Mouse (Mus musculus) right cerebral cortex, postnatal 10 days (tissue): ENCODE results near the gene Adcy1.

ENCODE experiments used
- DNase-seq, 2 experiments: peaks; one replicate each; pipeline ENCODE4 v3.0.0; 2021; ENCODE audit warnings: low spot score in 2 of 2

The Adcy1 gene

GRCm38 (mm10) chr11:7184420-7184819 is 121.1 kb downstream of the Adcy1 start:
- DNase-seq: no peak

- DNase-seq: no peak
These were observed 124.2 kb downstream of the Adcy1 start for GRCm38 (mm10) chr11:7187472-7187871.

GRCm38 (mm10) chr11:7188469-7188868 is 125.2 kb downstream of the Adcy1 start, which contains the start of gene Gm11985:
Gene Gm11985 (minus strand): TSS chr11:7188569.
- no peak for DNase-seq

- DNase-seq: no peak
These were observed 129.4 kb downstream of the Adcy1 start for GRCm38 (mm10) chr11:7192710-7193109.

- DNase-seq: no peak
These were observed 129.8 kb downstream of the Adcy1 start for GRCm38 (mm10) chr11:7193134-7193533.

GRCm38 (mm10) chr11:7194432-7195311 is 131.4 kb downstream of the Adcy1 start:
- no peak for DNase-seq

- no peak for DNase-seq
These were observed 132.0 kb downstream of the Adcy1 start for GRCm38 (mm10) chr11:7195312-7195685.

- no peak for DNase-seq
These were observed 134.2 kb downstream of the Adcy1 start, which contains the start of gene Igfbp1 for GRCm38 (mm10) chr11:7197491-7197941. Gene Igfbp1 (plus strand): TSS chr11:7197782.

GRCm38 (mm10) chr11:7198006-7198405 is 134.7 kb downstream of the Adcy1 start:
- DNase-seq: no peak

GRCm38 (mm10) chr11:7198481-7199256 is 135.4 kb downstream of the Adcy1 start:
- DNase-seq: no peak

- peak in 1 of 2 experiments; percentile 83 for DNase-seq
These were observed 136.6 kb downstream of the Adcy1 start for GRCm38 (mm10) chr11:7199736-7200392.

GRCm38 (mm10) chr11:7200393-7200783 is 137.1 kb downstream of the Adcy1 start:
- DNase-seq: no peak

- DNase-seq: no peak
These were observed 138.9 kb downstream of the Adcy1 start for GRCm38 (mm10) chr11:7202206-7202605.

GRCm38 (mm10) chr11:7203846-7204245 is 140.6 kb downstream of the Adcy1 start:
- no peak for DNase-seq

- DNase-seq: peak; percentile 80 to 86
These were observed 147.1 kb downstream of the Adcy1 start for GRCm38 (mm10) chr11:7210343-7210742.

- no peak for DNase-seq
These were observed 147.9 kb downstream of the Adcy1 start for GRCm38 (mm10) chr11:7211211-7211610.

GRCm38 (mm10) chr11:7212126-7212798 is 149.0 kb downstream of the Adcy1 start:
- DNase-seq: no peak

- no peak for DNase-seq
These were observed 149.8 kb downstream of the Adcy1 start for GRCm38 (mm10) chr11:7213161-7213500.

- peak; percentile 90 to 91 for DNase-seq
These were observed 150.4 kb downstream of the Adcy1 start, which contains the start of gene Igfbp3 for GRCm38 (mm10) chr11:7213501-7214341. Gene Igfbp3 (minus strand): TSS chr11:7213923.

GRCm38 (mm10) chr11:7214342-7214660 is 151.0 kb downstream of the Adcy1 start:
- DNase-seq: no peak

GRCm38 (mm10) chr11:7214761-7215160 is 151.5 kb downstream of the Adcy1 start:
- peak; percentile 83 to 86 for DNase-seq
